ENCODE assay signal across 7 mouse cellular contexts in the genomic region with DNA sequence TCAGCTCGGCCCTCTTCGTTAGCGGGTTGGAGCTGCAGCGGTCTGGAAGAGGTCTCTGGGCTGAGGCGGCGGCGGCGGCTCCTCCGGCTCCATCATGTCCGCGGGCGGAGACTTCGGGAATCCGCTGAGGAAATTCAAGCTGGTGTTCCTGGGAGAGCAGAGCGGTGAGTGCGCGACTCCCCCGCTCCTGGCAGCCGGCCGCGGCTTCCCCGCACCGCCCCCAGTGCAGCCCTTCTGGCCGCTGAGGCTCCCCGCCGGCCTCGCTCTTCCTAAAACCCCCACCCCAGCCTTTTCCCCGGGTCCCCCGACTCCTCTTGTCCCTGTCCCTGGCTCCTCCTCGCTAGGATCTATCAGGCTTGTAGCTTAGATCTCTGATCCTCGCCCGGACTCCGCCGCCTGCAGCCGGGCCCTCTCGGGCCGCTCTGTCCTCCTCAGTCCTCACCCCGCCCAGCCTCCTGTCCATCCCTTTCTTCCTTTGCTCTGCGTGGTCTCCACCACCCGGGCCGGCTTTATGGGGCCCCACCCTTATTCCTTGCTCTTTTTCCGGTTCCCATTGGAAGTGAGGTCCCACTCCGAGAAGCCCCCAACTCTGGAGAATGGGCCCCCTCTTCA. TPM values are rescaled to one million over a fixed set of nuclear protein-coding genes. Genes with fewer than 3 reads are reported as not detected.
DNase-seq lines count a peak whose midpoint lies in the region; ATAC-seq lines count a peak whose summit lies in the region.

A gene (minus strand): TSS at position 172 of the 612 bp plus-strand sequence.

- H3K36me3 ChIP-seq in intestine, embryonic 14.5 days (ENCODE audit: control insufficient read depth, insufficient read depth, low read length) = no peaks in the 10 kb centered on the region
- no peaks in the 10 kb centered on the region for H3K36me3 ChIP-seq in megakaryocyte, embryonic 14.5 days (replicated peaks; ENCODE audit: low read length)

- H3K27ac ChIP-seq in intestine, embryonic 14.5 days (ENCODE audit: low read depth) = peak within 1 kb of the TSS; percentile 99

- H3K4me2 ChIP-seq in intestine, embryonic 14.5 days (ENCODE audit: low read length) = peak within 1 kb of the TSS; percentile 91

- ATAC-seq in intestine, embryonic 14.5 days (replicated peaks; ENCODE audit: low FRiP score, low TSS enrichment, low read depth) = peak; percentile 28

- H3K9ac ChIP-seq in intestine, embryonic 14.5 days (ENCODE audit: low read length) = peak within 1 kb of the TSS; percentile 99

- peak; percentile 76 for DNase-seq in adrenal gland, postnatal 14 days
- peak; percentile 19 for DNase-seq in embryo, embryonic 11.5 days (ENCODE audit: low read depth, low spot score)
- DNase-seq in gastrocnemius, postnatal 36 days = peak in 1 of 2 experiments; percentile 58
- peak; percentile 80 for DNase-seq in intestine, embryonic 14.5 days (ENCODE audit: low spot score)
- peak; percentile 61 to 64 for DNase-seq in left cerebral cortex, postnatal 14 days (ENCODE audit: low spot score in 2 of 2)
- DNase-seq in right cerebral cortex, postnatal 14 days = peak; percentile 69

- H3K27me3 ChIP-seq in intestine, embryonic 14.5 days (replicated peaks; ENCODE audit: control insufficient read depth, insufficient read depth, low read length) = no peaks in the 10 kb centered on the region
- H3K27me3 ChIP-seq in megakaryocyte, embryonic 14.5 days (replicated peaks) = no peaks in the 10 kb centered on the region

- intact Hi-C loops in gastrocnemius, postnatal 36 days (cut with DNase I) = no loop called here
- intact Hi-C loops in left cerebral cortex, postnatal 14 days (cut with DNase I) = loop anchor here (5.0 kb wide), 1 partner anchor 56 kb away; no protein-coding TSS in a partner anchor

- under 1% methylated on average over 42 of the region's 43 CpGs for WGBS in intestine, embryonic 14.5 days

- no peaks in the 10 kb centered on the region for H3K9me3 ChIP-seq in intestine, embryonic 14.5 days (ENCODE audit: control insufficient read depth, low read length)
- H3K9me3 ChIP-seq in megakaryocyte, embryonic 14.5 days = no peaks in the 10 kb centered on the region

- H3K4me1 ChIP-seq in intestine, embryonic 14.5 days (replicated peaks; ENCODE audit: control insufficient read depth, insufficient read depth, low read length) = peaks cover 18% of the 10 kb centered on the region
- H3K4me1 ChIP-seq in megakaryocyte, embryonic 14.5 days = peaks cover 32% of the 10 kb centered on the region

- H3K4me3 ChIP-seq in intestine, embryonic 14.5 days (ENCODE audit: low read depth, low read length) = peak within 1 kb of the TSS; percentile 100
- peak within 1 kb of the TSS; percentile 94 for H3K4me3 ChIP-seq in megakaryocyte, embryonic 14.5 days (replicated peaks)

RNA-seq across cellular contexts. Expression of the gene that starts here (rescaled TPM):
- 59.8 and 60.9 TPM in 2 replicates for total RNA-seq in adrenal gland, postnatal 14 days (2021)
- 10 to 100 TPM; 54.6 to 60.6 TPM for total RNA-seq in gastrocnemius, postnatal 36 days (2021)
- 89.4 and 94.6 TPM in 2 replicates for polyA plus RNA-seq in intestine, embryonic 14.5 days (2014; fragmentation: Nextera tagmentation; extraction: Ambion mirVana)
- total RNA-seq in left cerebral cortex, postnatal 14 days (2021) = 10 to 100 TPM; 54.5 to 55.7 TPM
- polyA plus RNA-seq in megakaryocyte, embryonic 14.5 days (2012; ENCODE audit: insufficient read depth, low replicate concordance) = 6.0 TPM in 1 of 2 replicates, not detected in the other

Comparison
In these comparisons a context has a peak if more than half of its experiments do, and no peak if none do; other contexts are left out.
1. RNA of the gene that starts here (polyA plus RNA-seq): 89.4 to 94.6 TPM in intestine, embryonic 14.5 days; 6.0 TPM in megakaryocyte, embryonic 14.5 days; every median in the first group is over 10 times any median in the second.